Mouse (Mus musculus) right cerebral cortex, adult 2 months (tissue): ENCODE results near the gene Maml2.

Experiments
- DNase-seq, 2 experiments: peaks; one replicate each; pipeline ENCODE4 v3.0.0; 2021 to 2022; ENCODE audit warnings: low spot score in 2 of 2

Maml2 gene

GRCm38 (mm10) chr9:13310236-13310635, 12.5 kb downstream of the Maml2 start:
- DNase-seq = no peak

GRCm38 (mm10) chr9:13311094-13311493, 13.3 kb downstream of the Maml2 start:
- no peak for DNase-seq

DNA sequence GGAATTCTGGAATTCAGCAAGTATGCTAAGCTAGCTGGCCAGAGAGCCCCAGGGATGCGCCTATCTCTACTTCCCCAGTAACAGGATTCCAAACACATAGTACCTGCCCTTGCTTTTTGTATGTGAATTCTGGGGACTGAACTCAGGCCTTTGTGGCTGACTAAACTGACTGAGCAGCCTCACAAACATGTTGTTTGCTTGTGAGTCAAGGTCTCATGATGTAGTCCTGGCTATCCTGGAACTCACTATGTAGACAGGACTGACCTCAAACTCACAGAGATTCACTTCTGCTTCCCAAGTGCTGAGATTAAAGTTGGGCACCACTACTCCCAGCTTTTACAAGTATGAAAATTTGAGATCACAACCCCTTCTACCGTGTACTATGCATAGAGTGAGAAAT, 16.2 kb downstream of the Maml2 start:
- no peak for DNase-seq

DNA sequence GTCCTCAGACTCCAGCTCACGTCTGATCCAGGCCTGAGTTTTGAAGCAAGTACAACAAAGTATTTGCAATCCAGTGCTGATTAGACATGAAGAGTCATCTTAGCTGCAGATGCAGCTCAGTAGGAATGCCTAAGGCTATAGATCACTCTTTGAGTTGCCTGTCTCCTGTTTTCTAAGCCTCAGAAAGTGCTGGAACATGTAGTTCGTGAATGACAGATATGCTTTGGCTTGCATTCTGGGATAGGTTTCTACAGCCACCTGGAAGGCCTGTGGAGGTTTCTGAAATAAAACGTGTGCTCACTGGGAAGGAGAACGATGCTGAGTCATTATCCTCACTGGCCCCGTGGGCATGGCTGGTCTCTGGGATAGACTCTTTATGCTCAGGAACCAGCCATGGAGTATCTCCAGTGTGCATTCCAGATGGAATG, 16.8 kb downstream of the Maml2 start:
- no peak for DNase-seq

GRCm38 (mm10) chr9:13315393-13315792, 17.6 kb downstream of the Maml2 start:
- no peak for DNase-seq

DNA sequence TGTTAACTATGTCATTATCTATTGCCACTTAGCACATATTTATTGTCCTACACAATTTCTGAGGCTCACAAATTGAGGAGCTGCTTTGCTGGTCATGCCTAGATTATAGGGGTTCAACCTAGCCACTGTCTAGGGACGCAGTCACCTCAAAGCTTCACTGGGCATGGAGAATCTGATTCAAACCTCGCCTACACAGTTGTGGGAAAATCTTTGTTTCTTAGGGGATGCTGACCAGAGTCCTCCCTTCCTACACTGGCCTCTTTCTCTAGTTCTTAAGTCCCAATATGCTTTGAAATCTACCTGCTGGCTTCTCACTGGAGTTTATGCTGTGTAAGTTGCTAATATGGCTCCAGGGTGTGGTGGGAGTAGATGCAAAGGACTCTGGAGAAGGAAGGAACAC, 21.8 kb downstream of the Maml2 start:
- DNase-seq = no peak

DNA sequence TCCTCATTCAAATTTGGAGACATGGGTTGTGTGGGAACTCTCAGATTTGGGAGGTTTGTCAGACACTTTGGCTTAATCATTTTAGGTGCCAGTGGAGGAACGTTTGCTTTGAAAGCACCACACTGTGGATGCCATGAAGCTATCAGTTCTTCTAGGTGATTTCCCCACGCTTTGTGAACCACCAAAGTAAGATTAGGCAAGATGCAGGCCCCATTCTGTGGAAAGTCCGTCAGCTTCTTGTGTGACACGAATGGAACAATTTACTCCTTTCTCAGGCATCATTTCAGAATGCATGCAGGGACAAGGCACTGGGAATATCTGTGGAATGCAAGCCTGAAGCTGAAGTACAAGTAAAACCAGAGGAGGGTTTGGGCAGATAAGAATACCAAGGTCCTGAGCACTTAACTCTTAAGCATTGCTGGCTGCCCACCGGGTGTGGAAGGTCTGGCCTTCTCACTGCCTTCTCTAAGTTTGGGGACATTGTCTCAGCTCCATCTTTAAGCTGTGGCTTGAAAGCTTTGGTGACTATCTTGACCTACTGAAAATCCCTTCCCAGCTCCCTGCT, 23.1 kb downstream of the Maml2 start:
- no peak for DNase-seq

GRCm38 (mm10) chr9:13323074-13323473, 25.3 kb downstream of the Maml2 start:
- no peak for DNase-seq

GRCm38 (mm10) chr9:13323612-13324011, 25.9 kb downstream of the Maml2 start:
- DNase-seq = no peak

- no peak for DNase-seq
These were observed 116.5 kb downstream of the Maml2 start for GRCm38 (mm10) chr9:13414230-13414766.

- DNase-seq = peak; percentile 53 to 57
These were observed 127.5 kb downstream of the Maml2 start for GRCm38 (mm10) chr9:13425031-13425940.

GRCm38 (mm10) chr9:13429477-13430125, 131.8 kb downstream of the Maml2 start:
- DNase-seq = no peak

DNA sequence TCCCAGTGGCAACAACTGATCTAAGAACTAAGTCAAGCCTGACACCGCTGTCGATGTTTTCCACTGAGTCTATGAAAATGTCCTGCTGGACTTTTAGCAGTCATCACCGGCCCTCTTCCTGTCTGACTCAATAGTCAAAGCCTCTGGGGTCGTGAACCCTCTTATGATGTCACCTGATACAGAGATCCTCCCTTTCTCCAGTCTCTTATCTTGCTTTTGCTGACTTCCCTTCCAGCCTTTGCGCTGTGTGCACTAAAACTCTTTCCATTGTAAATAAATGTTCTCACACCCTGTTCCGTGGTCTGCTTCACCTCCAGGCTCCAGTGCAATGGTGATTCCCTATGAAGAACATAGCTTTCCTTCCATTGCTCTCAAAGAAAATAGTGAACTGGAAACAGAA, 132.5 kb downstream of the Maml2 start:
- DNase-seq = no peak

DNA sequence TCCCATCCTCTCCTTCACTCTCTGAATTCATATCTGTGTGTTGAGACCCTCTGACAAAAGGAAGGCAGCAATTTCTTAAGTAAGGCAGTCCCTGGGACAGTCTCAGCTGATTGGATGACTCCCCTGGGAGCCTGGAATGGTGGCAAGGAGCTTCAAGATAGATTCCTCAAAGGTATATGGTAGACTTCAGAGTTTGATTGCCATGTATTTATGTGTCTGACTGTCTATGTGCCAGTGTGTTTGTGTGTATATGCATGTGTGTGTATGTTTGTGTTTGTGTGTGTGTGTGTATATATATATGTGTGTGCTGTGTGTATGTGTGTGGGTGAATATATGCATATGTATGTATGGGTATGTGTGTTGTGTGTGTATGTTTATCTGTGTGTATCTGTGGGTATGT, 133.0 kb downstream of the Maml2 start:
- no peak for DNase-seq

DNA sequence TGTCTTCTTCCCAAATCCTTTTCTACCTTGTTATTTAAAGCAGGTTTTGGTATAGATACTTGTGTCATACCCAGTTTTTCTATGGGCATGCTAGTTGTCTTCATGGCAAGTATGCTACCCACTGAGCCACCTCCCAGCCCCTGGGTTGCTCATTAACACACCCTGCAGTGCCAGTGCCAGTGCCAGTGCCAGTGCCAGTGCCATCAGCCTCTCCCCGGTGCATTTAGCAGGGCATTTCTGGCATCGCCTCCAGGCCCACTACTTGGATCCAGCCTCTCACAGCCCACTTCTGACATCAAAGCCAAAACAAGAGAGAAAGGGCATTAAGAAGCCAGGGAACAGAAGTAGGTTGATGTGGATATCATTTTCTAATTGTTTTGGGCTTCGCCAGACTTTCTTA, 133.9 kb downstream of the Maml2 start:
- DNase-seq = no peak

- no peak for DNase-seq
These were observed 135.8 kb downstream of the Maml2 start for GRCm38 (mm10) chr9:13433501-13434090.

DNA sequence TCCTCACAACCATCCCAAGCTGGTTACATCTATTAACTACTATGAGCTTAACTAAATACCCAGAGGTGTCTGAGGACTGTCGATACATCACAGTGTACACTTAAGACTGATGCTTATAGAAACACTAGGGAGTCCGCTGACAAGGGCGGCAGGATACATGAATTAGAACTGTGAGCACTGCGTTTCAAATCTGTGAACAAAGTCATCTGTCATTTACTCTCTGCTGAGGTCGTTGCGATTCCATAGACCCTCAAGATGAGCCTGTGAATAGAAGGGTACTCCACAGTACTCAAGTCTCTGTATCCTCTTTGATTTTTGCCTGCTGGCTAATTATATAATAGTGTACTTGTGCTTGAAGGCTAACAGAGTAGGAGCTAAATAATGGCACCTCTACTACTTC, 143.2 kb downstream of the Maml2 start:
- DNase-seq = no peak

- no peak for DNase-seq
These were observed 144.4 kb downstream of the Maml2 start for GRCm38 (mm10) chr9:13442012-13442735.

DNA sequence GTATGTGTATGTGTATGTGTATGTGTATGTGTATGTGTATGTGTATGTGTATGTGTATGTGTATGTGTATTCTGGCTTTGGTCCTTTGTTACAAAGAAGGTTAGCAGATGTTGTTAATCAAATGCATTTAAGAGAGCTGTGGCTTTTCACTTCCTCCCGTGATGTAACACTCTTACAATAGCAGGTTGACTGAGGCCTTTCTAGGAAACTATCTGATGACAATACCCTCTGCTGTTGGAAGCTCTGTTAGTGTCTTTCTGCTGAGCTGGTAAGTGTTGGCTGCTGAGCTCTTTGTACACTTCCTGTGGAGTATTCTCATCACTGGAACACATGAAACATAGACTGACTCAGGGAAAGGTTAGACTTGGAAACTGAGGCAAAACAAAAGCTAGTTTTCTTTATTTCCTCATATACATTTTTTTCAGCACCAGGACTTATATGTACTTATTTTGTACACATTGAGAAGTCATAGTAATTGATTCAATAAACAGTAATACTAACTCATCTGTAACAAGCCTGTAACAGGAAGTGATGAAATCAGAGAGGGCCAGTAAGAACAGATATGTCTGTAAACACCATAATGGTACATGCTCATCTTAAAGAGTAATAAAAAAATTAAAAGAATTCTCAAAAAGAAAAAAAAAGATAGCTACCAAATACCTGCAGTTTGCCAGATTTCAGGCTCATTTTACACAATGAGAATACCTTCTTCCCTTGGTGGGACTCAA, 145.9 kb downstream of the Maml2 start:
- DNase-seq = no peak

GRCm38 (mm10) chr9:13446236-13446635, 148.5 kb downstream of the Maml2 start:
- DNase-seq = no peak
